Mouse (Mus musculus) hindbrain, embryonic 16.5 days (tissue): ENCODE measurements around the gene Ak4. TPM values are rescaled to one million over a fixed set of nuclear protein-coding genes. Genes with fewer than 3 reads are reported as not detected.

Source experiments
- ATAC-seq: fragments of 200-750 bp; cut with Nextera tagmentation; 2 replicates; pipeline ENCODE4 v1.8.0; 2017; ENCODE audit warnings: moderate TSS enrichment, moderate library complexity
- H3K27ac ChIP-seq: fragments of 300-500 bp; sonication (generic); 2 replicates; pipeline ENCODE4 v1.5.1; 2014; ENCODE audit warnings: low read depth, mild to moderate bottlenecking, control low read depth, low read length, moderate library complexity
- H3K27me3 ChIP-seq: fragments of 300-500 bp; sonication (generic); replicated peaks from 2 replicates; pipeline ENCODE4 v1.6.1; 2014; ENCODE audit warnings: low read length; ENCODE audit not compliant: control insufficient read depth, insufficient read depth
- H3K36me3 ChIP-seq: fragments of 300-500 bp; sonication (generic); 2 replicates; pipeline ENCODE4 v1.6.1; 2014; ENCODE audit warnings: mild to moderate bottlenecking, low read length, moderate library complexity, mixed read lengths; ENCODE audit not compliant: control insufficient read depth, insufficient read depth
- H3K4me1 ChIP-seq: fragments of 300-500 bp; sonication (generic); 2 replicates; pipeline ENCODE4 v1.6.1; 2014; ENCODE audit warnings: low read depth, low read length; ENCODE audit not compliant: control insufficient read depth, insufficient read depth
- H3K4me2 ChIP-seq: fragments of 300-500 bp; sonication (generic); 2 replicates; pipeline ENCODE4 v1.6.1; 2014; ENCODE audit warnings: mild to moderate bottlenecking, low read length, control low read depth, moderate library complexity
- H3K4me3 ChIP-seq: fragments of 300-500 bp; sonication (generic); 2 replicates; pipeline ENCODE4 v1.5.1; 2014; ENCODE audit warnings: mild to moderate bottlenecking, low read length, control low read depth, moderate library complexity
- H3K9ac ChIP-seq: fragments of 300-500 bp; sonication (generic); 2 replicates; pipeline ENCODE4 v1.6.1; 2014; ENCODE audit warnings: low read depth, mild to moderate bottlenecking, control low read depth, low read length, moderate library complexity
- H3K9me3 ChIP-seq: fragments of 300-500 bp; sonication (generic); 2 replicates; pipeline ENCODE4 v1.6.1; 2014; ENCODE audit warnings: mild to moderate bottlenecking, low read length, moderate library complexity; ENCODE audit not compliant: control insufficient read depth
- WGBS: fragments of 180-500 bp; shearing (Covaris S2); extraction: QIAGEN DNeasy Blood & Tissue Kit; methylation state at CpG from one replicate; pipeline ENCODE4 v1.1.7; 2014; 5-methylcytosine and 5-hydroxymethylcytosine counted together
- polyA plus RNA-seq: library from polyadenylated mRNA; unstranded; fragments of >200 nt; fragmentation: Nextera tagmentation; extraction: Ambion mirVana; gene quantifications from 2 replicates; pipeline ENCODE4 v1.2.1, GENCODE M21; 2015

Ak4 gene
- polyA plus RNA-seq, 1 experiment from 2014 or later = 12.9 TPM

GRCm38 (mm10) chr4:101466264-101466663 lies 47.2 kb downstream of the Ak4 start:
- no peak overlapping the region for H3K27ac ChIP-seq
- WGBS = 87% methylated on average over 3 of the region's 3 CpGs

DNA sequence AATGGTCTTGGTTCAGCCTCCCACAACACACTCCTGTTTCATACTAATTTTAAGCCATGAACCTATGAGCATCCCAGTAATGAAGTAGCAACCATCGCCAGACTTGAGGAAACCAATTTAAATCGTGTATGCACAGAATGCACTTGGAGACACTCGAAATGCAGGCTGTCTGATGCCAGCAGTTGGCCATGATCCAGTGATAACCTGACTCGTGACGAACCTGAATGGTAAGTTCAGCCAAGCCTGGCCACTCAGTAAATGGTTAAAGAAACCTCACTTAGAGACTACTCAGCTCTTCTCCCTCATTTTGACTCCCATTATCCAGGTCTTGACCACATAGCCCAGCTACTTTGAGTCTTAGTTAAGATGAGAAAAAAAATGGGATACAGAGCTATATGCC lies 50.2 kb downstream of the Ak4 start:
- no peaks in the 10 kb centered on the region for H3K36me3 ChIP-seq
- ATAC-seq = no peak
- no peaks in the 10 kb centered on the region for H3K27me3 ChIP-seq
- H3K4me2 ChIP-seq = no peak overlapping the region
- H3K4me3 ChIP-seq = no peak overlapping the region
- no peak overlapping the region for H3K27ac ChIP-seq
- no peaks in the 10 kb centered on the region for H3K4me1 ChIP-seq
- no peak overlapping the region for H3K9ac ChIP-seq
- no peaks in the 10 kb centered on the region for H3K9me3 ChIP-seq
- 75% methylated on average over 5 of the region's 5 CpGs for WGBS

More at GRCm38 (mm10) chr4:101466264-101466663, 47.2 kb downstream of the Ak4 start:
- Histone ChIP-seq H3K9me3 (no peaks in the 10 kb centered on the region), H3K4me3 (no peak overlapping the region), H3K4me1 (no peaks in the 10 kb centered on the region), H3K36me3 (no peaks in the 10 kb centered on the region), H3K9ac (no peak overlapping the region), H3K27me3 (no peaks in the 10 kb centered on the region), H3K4me2 (no peak overlapping the region)
- no peak for ATAC-seq

DNA sequence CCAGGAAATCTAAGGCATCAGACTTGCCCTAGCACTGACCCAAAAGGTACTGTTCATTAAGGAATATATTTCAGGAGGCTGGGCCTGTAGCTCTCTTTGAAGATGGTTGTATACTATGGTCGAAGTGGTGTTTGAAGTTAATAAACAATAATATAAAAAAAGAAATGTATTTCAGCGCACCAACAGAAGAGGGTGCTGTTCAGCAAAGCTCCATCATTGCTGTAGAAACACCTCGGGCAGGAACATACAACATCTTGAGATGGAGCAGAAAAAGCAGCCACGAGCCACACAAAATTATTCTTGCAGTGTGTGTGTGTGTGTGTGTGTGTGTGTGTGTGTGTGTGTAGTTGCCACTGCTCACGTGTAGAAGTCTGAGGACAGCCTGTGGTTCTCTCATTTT lies 51.5 kb downstream of the Ak4 start:
- Histone ChIP-seq H3K27ac (no peak overlapping the region), H3K36me3 (no peaks in the 10 kb centered on the region), H3K4me2 (no peak overlapping the region), H3K9ac (no peak overlapping the region), H3K9me3 (no peaks in the 10 kb centered on the region), H3K27me3 (no peaks in the 10 kb centered on the region), H3K4me3 (no peak overlapping the region), H3K4me1 (no peaks in the 10 kb centered on the region)
- ATAC-seq = no peak
- WGBS = 56% methylated on average over 5 of the region's 5 CpGs

- 97% methylated on average over 3 of the region's 3 CpGs for WGBS
- Histone ChIP-seq H3K27ac (no peak overlapping the region), H3K4me2 (no peak overlapping the region), H3K9ac (no peak overlapping the region), H3K36me3 (no peaks in the 10 kb centered on the region), H3K27me3 (no peaks in the 10 kb centered on the region), H3K9me3 (no peaks in the 10 kb centered on the region), H3K4me1 (no peaks in the 10 kb centered on the region), H3K4me3 (no peak overlapping the region)
- no peak for ATAC-seq
Observed at GRCm38 (mm10) chr4:101472767-101473166, 53.7 kb downstream of the Ak4 start.

DNA sequence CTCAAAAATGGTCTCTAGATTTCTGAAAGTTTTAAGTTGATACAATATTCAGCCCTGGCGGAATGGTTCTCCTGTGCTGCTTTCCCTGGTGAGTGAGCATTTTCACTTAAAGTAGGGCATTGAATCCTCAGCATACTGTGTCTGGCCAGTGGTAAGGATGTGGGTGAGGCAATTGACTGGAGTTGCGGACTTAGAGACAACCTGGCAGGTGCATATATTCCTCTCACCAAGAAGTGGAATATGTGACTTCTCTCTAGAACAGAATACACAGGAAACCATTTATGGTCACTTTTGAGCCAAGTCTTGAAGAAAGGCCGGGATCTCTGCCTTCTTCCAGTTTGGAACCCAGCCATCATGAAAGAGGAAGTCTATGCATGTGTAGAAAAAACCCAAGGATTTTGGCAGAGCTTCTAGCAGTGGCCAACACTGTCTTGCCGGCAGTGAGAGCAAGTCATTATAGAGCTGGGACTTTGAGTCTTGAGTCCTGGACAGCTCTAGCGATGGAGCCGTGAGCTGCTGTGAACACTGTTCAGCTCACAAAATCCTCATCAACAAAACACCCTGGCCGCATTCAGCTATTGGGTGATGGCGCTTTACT lies 71.3 kb downstream of the Ak4 start:
- H3K9ac ChIP-seq = no peak overlapping the region
- no peaks in the 10 kb centered on the region for H3K9me3 ChIP-seq
- H3K27ac ChIP-seq = no peak overlapping the region
- WGBS = 85% methylated on average over 8 of the region's 8 CpGs
- H3K4me2 ChIP-seq = no peak overlapping the region
- H3K4me3 ChIP-seq = no peak overlapping the region
- no peaks in the 10 kb centered on the region for H3K4me1 ChIP-seq
- no peaks in the 10 kb centered on the region for H3K27me3 ChIP-seq
- no peak for ATAC-seq
- no peaks in the 10 kb centered on the region for H3K36me3 ChIP-seq

DNA sequence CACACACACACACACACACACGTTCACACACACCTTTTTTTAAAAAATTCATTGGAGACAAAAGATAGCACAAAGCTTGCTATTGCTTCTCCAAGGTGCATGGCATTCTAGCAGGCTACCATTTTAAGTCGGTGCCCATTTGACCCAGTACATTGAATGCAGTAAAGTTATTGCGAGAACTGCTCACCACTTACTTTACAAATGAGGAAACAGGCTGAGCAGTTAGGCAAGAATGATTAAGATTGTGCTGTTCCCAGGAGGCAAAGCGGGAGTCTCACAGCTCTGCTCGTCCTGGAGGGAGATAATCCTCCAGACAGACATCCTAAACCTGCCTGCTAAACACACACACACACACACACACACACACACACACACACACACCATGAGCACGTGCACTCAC lies 72.6 kb downstream of the Ak4 start:
- H3K36me3 ChIP-seq = no peaks in the 10 kb centered on the region
- no peak overlapping the region for H3K9ac ChIP-seq
- H3K4me1 ChIP-seq = no peaks in the 10 kb centered on the region
- H3K27ac ChIP-seq = no peak overlapping the region
- 71% methylated on average over 6 of the region's 6 CpGs for WGBS
- no peak for ATAC-seq
- H3K27me3 ChIP-seq = no peaks in the 10 kb centered on the region
- no peak overlapping the region for H3K4me2 ChIP-seq
- no peak overlapping the region for H3K4me3 ChIP-seq
- H3K9me3 ChIP-seq = no peaks in the 10 kb centered on the region

- peaks cover 4% of the 10 kb centered on the region; the same call in 1 of the 2 replicates for H3K27me3 ChIP-seq
- no peak overlapping the region for H3K4me3 ChIP-seq
- H3K27ac ChIP-seq = no peak overlapping the region
- H3K36me3 ChIP-seq = no peaks in the 10 kb centered on the region
- H3K4me1 ChIP-seq = 0 out of 2 replicates have a peak, but pooled peaks cover 4% of the 10 kb centered on the region
- H3K9me3 ChIP-seq = no peaks in the 10 kb centered on the region
- H3K4me2 ChIP-seq = no peak overlapping the region
- ATAC-seq = no peak
- no peak overlapping the region for H3K9ac ChIP-seq
Observed at GRCm38 (mm10) chr4:101493611-101494197, 74.6 kb downstream of the Ak4 start.

DNA sequence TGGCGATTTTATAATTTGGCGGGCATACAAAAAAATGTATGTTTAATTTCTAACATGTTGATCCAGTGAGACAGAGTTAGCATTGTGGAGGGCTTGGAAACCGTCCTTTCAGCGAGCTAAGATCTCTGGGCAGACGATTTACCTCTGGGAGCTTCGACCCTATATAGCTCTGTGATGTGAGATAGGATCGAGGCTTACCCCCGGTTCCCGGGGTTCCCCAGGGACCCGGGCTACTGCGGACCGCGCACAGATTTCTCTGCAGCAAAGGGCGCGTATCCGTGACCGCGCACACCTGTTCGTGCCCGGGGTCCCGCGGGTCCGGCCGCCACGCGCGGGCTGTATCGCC lies 77.1 kb downstream of the Ak4 start:
- peak; percentile 47 for ATAC-seq

DNA sequence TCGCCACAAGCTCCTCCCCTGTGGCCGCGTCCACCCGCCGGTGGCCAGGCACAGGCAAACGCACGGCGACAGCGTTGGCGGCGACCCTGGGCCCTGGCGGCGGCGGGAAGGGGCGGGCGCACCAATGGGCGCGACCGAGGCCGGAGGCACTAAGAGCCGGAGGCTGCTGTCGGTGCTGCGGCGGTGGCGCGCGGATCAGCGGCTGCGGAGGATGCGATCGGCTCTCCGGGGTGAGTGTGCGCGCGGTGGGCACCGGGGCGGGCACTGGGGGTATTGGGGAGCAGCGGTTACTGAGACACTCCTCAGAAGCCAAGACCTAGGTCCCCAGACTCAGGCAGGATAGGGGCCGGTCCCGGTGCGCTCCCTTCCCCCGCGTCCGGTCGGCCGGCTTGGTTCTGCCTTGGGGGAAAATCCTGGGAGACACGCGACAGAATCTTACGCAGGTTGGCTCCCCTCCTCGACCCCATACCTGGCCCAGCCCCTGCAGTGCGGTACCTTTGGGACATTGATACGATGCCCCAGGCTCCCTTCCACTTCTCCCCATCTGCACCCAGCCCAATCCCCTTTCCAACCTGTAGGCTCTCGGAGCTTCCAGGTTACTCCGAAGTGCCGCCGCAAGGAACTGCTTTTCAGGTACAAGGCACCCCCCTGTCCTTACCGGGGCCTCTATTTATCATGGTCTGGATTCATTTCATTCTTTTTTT lies 77.6 kb downstream of the Ak4 start, which contains the start of gene Dnajc6:
Gene Dnajc6 (plus strand): TSS at position 115 of the 704 bp plus-strand sequence.
- Histone ChIP-seq H3K27ac (no peak within 1 kb of the TSS; the same call in 1 of the 2 replicates), H3K4me2 (peak within 1 kb of the TSS; percentile 91), H3K36me3 (no peaks in the 10 kb centered on the region), H3K4me3 (peak within 1 kb of the TSS; percentile 76), H3K9ac (peak within 1 kb of the TSS; percentile 80), H3K9me3 (no peaks in the 10 kb centered on the region), H3K27me3 (peaks cover 4% of the 10 kb centered on the region; the same call in 1 of the 2 replicates), H3K4me1 (0 out of 2 replicates have a peak, but pooled peaks cover 4% of the 10 kb centered on the region)
- WGBS = under 1% methylated on average over 25 of the region's 57 CpGs
- peak; percentile 72 for ATAC-seq

More for the DNA sequence above, 77.1 kb downstream of the Ak4 start:
- no peaks in the 10 kb centered on the region for H3K9me3 ChIP-seq
- WGBS = under 1% methylated on average over 28 of the region's 28 CpGs
- H3K27ac ChIP-seq = no peak overlapping the region; the same call in 1 of the 2 replicates
- peak overlapping the region; percentile 76 for H3K4me3 ChIP-seq
- peak overlapping the region; percentile 91 for H3K4me2 ChIP-seq
- H3K27me3 ChIP-seq = peaks cover 4% of the 10 kb centered on the region; the same call in 1 of the 2 replicates
- peak overlapping the region; percentile 80 for H3K9ac ChIP-seq
- H3K36me3 ChIP-seq = no peaks in the 10 kb centered on the region
- 0 out of 2 replicates have a peak, but pooled peaks cover 4% of the 10 kb centered on the region for H3K4me1 ChIP-seq
